Mouse (Mus musculus) left cerebral cortex, postnatal 4 days (tissue): ENCODE results near the gene Amph. TPM values are rescaled to one million over a fixed set of nuclear protein-coding genes. Genes with fewer than 3 reads are reported as not detected.
A peak's percentile ranks its signal among the peaks of the same experiment; 100 is the strongest.
"Not testable (repeated sequence)": the region's sequence is repeated elsewhere in the genome, so short reads cannot be mapped to it uniquely, and the experiment has no call there.

Experiments used
- DNase-seq: peaks from one replicate; pipeline ENCODE4 v3.0.0-alpha.2; 2022
- intact Hi-C: fragments of 180-260 bp; cut with DNase I; formaldehyde crosslinking; loops from one replicate; pipeline ENCODE4 v1.15.1; 2025
- total RNA-seq, 2 experiments: library from RNA; stranded (reverse); gene quantifications; 2 replicates each; pipeline ENCODE4 v1.2.3; 2021

The Amph gene
- total RNA-seq, 2 experiments from 2014 or later = 177 to 184 TPM

GRCm38 (mm10) chr13:19025091-19025688, 77.2 kb downstream of the Amph start:
- DNase-seq = peak; percentile 28
- intact Hi-C loops = no loop called here

GRCm38 (mm10) chr13:19025906-19026305, 77.9 kb downstream of the Amph start:
- DNase-seq = peak; percentile 31
- intact Hi-C loops = no loop called here

GRCm38 (mm10) chr13:19026923-19027322, 78.9 kb downstream of the Amph start:
- no peak for DNase-seq
- intact Hi-C loops = no loop called here

GRCm38 (mm10) chr13:19027766-19028350, 79.9 kb downstream of the Amph start:
- DNase-seq = peak; percentile 64
- intact Hi-C loops = no loop called here

DNA sequence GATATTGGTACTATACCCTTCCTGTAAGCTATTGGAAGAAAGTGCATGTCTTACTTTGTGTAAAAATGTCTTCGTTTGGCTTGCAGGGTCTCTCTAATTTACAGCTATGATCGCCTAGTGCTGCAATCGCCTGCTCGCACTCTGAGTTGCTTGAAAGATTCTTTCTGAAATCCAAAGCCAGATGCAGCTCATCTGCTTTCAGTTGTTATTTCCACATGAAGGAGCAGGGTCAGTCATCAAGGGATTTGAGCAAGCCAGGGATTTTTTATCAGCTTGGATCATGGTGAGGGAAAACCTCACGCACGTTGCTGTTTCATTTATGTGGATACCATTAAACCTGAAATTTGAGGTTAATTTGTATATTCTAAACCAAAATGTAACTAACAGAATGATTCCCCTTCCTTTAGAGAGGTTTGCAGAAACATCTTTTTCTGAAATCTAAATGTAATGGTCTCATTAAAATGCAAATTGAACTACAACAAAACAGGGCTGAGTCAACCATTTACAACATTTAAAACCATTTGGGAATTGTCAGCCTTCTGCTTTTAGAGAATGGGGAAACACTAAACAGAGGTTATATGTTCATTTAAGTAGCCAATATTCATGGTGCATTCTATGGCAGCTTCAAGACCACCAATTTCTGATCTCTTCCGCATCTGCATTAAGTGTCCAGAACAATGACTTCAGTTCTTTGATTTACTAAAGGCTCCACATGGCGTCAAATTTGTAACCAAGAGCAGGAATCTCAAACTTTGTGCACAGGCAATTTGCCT, 84.1 kb downstream of the Amph start:
- intact Hi-C loops = no loop called here

GRCm38 (mm10) chr13:19052090-19052489, 104.1 kb downstream of the Amph start:
- DNase-seq = no peak
- intact Hi-C loops = no loop called here

More for the DNA sequence above, 84.1 kb downstream of the Amph start:
- no peak for DNase-seq

DNA sequence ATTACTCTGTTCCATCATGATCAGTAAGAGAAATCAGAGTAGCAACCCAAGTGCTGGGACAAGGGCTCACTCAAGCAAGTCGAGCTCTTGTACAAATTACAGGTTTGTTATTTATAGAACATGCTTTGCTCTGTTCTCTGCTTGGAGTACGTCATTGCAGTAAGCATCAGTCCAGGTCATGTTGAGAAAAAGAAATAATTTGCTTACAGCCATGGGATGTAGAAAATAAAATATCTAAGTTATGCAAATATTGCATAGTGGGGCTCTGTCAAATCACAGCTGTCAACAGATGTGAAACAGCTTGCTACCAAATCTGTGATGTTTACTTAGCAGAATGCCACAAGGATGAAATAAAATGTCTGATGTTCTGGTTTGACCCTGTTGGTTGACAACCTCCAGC, 106.5 kb downstream of the Amph start:
- no peak for DNase-seq
- intact Hi-C loops = no loop called here

- intact Hi-C loops = no loop called here
- no peak for DNase-seq
Measured at GRCm38 (mm10) chr13:19072261-19072660, 124.3 kb downstream of the Amph start.

DNA sequence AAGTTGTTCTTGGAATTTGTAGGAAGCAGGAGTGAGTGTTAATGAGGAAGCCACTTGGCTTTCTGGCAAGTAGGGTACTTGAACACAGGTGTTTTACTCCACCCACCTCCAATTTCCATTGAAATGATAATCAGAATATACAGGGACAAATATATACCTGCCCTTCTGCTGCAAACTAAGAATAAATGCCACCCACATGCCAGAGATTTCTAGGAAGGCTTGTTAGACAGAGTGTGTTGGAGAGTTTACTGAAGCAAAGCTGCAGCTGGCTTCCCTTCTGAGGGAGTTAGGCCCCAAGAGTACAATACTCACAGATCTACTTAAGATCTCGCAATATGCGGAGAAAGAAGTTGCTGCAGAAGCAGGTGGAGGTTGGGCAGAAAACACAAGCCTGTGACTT, 129.4 kb downstream of the Amph start:
- no peak for DNase-seq
- intact Hi-C loops = no loop called here

DNA sequence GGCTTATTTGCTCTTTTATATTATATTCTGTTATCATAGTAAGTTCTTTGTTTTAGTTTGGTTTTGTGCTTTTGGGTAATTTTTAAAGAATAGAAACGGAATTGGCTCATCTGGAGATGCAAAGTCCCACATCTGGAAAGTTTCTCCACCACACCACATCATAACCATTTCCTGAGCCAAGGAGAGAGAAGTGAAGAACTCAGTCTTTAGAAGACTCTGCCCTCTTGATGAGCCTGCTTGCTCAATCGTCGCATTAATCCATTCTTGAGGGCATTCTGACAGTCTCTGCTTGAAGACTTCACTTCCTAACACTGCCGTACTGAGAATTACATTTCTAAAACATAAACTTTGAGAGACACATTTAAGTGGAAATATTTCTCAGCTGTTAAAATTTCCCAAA, 133.9 kb downstream of the Amph start:
- no peak for DNase-seq

DNA sequence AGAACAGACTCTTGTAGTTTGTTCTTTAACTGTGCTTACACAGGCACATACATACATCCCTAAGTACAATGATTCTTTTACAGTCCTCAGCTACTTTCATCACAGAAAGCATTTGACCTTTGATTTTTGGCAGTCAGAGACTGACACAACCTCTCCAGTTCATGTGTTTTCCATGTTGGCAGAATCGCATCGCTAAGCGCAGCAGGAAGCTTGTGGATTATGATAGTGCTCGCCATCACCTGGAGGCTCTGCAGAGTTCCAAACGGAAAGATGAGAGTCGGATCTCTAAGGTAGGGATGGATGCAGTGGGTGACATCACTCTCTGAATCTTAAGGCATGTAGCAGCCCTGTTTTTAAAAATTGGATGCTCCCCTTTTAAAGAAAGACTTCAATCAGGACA, 146.6 kb downstream of the Amph start:
- DNase-seq = no peak
- intact Hi-C loops = no loop called here

More for the DNA sequence above, 133.9 kb downstream of the Amph start:
- intact Hi-C loops = no loop called here

DNA sequence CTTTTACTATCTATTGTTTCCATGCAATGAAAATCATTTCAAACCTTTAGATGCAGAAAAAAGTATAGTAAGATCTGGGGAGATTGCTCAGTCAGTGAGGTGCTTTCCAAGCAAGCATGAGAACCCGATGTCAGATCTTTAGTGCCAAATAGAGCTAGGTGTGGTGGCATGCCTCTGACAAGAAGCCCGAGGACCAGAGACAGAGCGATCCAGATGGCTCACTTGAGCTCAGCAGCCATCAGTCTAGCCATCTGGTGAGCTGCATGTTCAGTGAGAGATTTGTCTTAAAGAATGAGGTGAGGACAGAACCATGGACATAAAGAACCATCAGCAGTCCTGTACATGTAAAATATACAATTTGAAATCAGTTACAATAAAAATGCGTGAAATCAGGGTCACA, 149.1 kb downstream of the Amph start:
- intact Hi-C loops = no loop called here
- DNase-seq = peak; percentile 15

- intact Hi-C loops = loop anchor here (10.0 kb wide), 1 partner anchor 157 kb away; the partner anchor contains the start of gene Amph
- DNase-seq = no peak
Measured at GRCm38 (mm10) chr13:19101889-19102402, 153.9 kb downstream of the Amph start.

- DNase-seq = no peak
- intact Hi-C loops = loop anchor here (10.0 kb wide), 1 partner anchor 162 kb away; the partner anchor contains the start of gene Amph
Measured at GRCm38 (mm10) chr13:19106418-19106817, 158.4 kb downstream of the Amph start.

DNA sequence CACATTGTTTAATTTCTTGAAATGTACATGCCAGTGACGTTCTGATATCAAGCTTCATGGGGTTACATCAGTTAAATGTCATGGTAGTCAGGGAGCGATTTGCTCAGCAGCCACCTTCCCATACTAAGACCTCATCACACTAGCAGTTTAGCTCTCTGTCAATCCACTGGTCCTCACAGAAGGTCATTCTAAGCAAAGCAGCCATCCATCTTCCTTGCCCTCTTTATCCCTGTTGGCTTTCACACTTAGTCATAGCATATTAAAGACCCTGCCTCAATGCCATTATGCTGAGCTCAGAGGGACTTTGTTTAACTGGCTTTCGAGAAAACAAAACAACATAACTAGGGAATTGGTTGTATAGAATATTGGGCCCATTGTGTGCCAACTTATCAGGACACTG, 161.3 kb downstream of the Amph start:
- intact Hi-C loops = loop anchor here (10.0 kb wide), 1 partner anchor 165 kb away; the partner anchor contains the start of gene Amph
- no peak for DNase-seq

DNA sequence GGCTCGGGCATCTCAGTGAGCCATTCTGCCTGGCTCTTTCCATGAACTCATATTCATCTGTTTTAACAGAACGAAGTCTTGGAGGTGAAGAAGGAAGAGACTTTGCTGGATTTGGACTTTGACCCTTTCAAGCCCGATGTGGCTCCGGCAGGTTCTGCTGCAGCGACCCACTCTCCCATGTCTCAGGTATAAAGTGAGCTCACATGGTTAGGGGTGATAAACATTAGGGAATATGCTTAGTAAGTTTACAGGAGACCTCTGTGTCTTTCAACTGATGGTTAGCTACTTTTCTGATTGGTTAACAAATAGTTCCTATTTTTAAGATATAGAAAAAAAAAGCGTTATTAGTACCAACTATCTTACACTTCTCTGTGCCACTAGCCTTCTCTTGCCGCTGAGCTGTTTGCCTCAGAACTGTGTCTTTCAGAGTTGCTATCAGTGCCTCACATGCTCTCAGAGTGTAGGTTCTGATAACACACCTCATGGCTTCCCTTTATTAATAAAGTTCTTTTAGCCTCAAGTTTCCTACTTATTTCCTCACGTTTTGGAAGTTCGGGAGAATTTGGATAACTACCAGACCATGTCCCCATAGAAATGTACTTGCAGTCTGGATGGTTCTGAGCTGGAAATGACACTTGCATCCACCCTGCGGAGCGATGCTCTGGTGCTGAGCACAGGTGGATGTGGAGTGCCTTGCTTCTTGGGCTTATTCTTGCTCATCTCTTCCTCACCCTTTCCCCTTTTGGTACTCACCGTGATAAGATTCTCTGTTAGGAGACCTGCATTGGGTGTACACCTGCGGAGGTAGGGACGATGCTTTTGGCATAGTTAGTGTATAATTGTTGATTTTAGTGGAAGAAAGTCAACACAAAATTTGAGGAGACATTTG, 165.3 kb downstream of the Amph start:
- intact Hi-C loops = no loop called here
- no peak for DNase-seq

GRCm38 (mm10) chr13:19114761-19115160, 166.8 kb downstream of the Amph start:
- intact Hi-C loops = not testable (repeated sequence)

DNA sequence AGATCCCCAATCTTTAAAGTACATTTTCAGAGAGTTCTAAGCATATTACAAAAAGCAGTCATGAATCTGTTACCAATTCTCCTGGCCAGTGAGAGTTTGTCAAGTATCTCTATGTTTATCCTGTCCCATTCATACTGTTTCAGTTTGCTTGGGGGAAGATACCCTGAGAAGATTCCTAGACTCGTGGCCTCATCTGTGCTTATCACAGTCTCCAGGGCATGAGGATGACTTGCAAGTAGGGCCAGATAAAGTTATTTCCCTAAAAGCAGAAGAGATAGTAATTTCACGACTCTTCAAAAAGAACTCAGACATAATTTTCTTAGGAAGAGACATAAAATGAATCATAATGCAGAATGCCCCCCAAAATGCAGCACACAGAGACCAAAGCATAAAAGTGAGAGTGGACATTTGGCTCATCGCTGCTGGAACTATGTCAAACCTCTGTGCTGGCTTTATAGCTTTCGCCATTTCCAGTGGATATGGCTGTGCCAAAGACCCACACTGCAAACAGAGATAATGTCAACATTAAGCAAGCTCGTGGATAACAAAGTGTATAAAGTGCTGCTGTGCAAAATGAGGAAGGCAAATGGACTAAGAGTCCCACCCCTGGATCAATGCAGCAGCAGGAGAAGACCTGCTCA, 179.0 kb downstream of the Amph start:
- intact Hi-C loops = loop anchor here (10.0 kb wide), 1 partner anchor 262 kb away; no protein-coding TSS in a partner anchor
- DNase-seq = no peak

More at GRCm38 (mm10) chr13:19114761-19115160, 166.8 kb downstream of the Amph start:
- not testable (repeated sequence) for DNase-seq

DNA sequence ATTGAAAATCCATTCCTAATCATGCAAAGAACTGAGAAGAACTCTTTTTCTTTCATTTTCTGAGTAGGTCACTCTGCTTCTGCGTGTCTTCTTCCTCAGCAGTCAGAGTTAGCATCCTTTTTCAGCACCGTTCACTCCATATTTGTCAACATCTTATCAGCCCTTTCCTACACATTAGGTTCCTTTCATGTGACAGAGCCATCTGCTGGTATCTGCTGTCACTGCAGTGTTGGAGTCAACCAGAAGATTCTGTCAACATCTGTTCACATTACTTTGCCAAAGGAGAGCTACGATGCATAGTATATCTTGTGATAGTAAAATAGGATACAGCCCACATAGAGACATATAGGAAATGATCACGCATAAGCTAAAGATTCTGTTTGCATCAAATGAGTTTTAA, 185.8 kb downstream of the Amph start:
- intact Hi-C loops = loop anchor here (10.0 kb wide), 2 partner anchors 189 to 1079 kb away; partner anchors contain the start of gene Amph
- peak; percentile 48 for DNase-seq

DNA sequence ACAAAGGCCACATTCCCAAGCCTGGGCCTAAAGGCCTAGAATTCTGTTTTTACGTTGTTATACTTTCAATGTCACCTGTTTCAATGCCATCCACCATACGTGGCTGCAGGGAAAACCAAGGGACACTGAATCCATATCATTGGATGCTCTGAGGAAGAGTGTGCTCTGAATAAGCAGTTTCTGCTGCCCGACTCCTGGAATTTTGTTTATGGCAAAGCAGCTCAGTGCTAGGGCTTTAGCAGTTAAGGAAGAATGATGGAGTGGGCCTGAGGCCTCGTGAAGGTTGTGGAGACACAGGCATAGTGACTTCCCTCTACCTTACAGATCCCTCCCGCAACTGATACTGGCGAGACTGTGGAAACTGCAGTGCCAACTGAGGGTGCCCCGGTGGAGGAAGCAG, 189.2 kb downstream of the Amph start:
- DNase-seq = no peak
- intact Hi-C loops = loop anchor here (10.0 kb wide), 2 partner anchors 192 to 1082 kb away; partner anchors contain the start of gene Amph
